Mouse (Mus musculus) olfactory bulb, adult 2 months (tissue): ENCODE data around the gene Mrpl53.

Source experiments
- CTCF ChIP-seq: fragments of 200-500 bp; IDR thresholded peaks from 2 replicates; pipeline ENCODE4 v1.5.1; 2012; ENCODE audit warnings: low read depth, mild to moderate bottlenecking, low read length, moderate library complexity; ENCODE audit not compliant: insufficient read depth
- POLR2A ChIP-seq: fragments of 200-500 bp; IDR thresholded peaks from 2 replicates; pipeline ENCODE4 v1.6.1; 2012; ENCODE audit warnings: mild to moderate bottlenecking, low read depth, low read length, moderate library complexity; ENCODE audit not compliant: insufficient read depth

GRCm38 (mm10) chr6:83153038-83153437 lies 44.2 kb downstream of the Mrpl53 start:
- TF ChIP-seq CTCF (no peak), POLR2A (no peak)
